8 mouse cellular contexts compared by ENCODE assay signal in genomic region chr12:8547357-8547756, GRCm38 (mm10). TPM values are rescaled to one million over a fixed set of nuclear protein-coding genes. Genes with fewer than 3 reads are reported as not detected.
DNase-seq lines count a peak whose midpoint lies in the region; ATAC-seq and TF ChIP-seq lines count a peak whose summit lies in the region.

No protein-coding gene starts in this region.

- no peak overlapping the region for H3K4me3 ChIP-seq in cerebellum, adult 2 months (replicated peaks; ENCODE audit: insufficient read depth, low read depth, low read length)
- no peak overlapping the region for H3K4me3 ChIP-seq in hindbrain, embryonic 12.5 days

- H3K4me2 ChIP-seq in hindbrain, embryonic 12.5 days (replicated peaks) = no peak overlapping the region

- H3K4me1 ChIP-seq in cerebellum, adult 2 months (ENCODE audit: control insufficient read depth, insufficient read depth, low read length) = no peaks in the 10 kb centered on the region
- no peaks in the 10 kb centered on the region for H3K4me1 ChIP-seq in hindbrain, embryonic 12.5 days

- no peaks in the 10 kb centered on the region for H3K36me3 ChIP-seq in hindbrain, embryonic 12.5 days

- no peak for TF ChIP-seq POLR2A in cerebellum, adult 2 months (IDR thresholded peaks at IDR 0.05; ENCODE audit: borderline replicate concordance, insufficient read depth, low read length)

- no peak overlapping the region for H3K9ac ChIP-seq in hindbrain, embryonic 12.5 days

- peak; percentile 19; the same call in 1 of the 2 replicates for ATAC-seq in hindbrain, embryonic 12.5 days (ENCODE audit: low FRiP score)

- DNase-seq in MN1 (ENCODE audit: low spot score) = peak; percentile 93
- peak; percentile 35 to 53 for DNase-seq in cerebellum, adult 2 months
- DNase-seq in frontal cortex, adult 2 months (ENCODE audit: extremely low spot score in 1 of 2, low spot score in 1 of 2) = peak; percentile 20 to 86
- DNase-seq in layer of hippocampus, adult 9-11 months = peak; percentile 69
- DNase-seq in lung, postnatal 10 days = peak; percentile 85
- peak; percentile 18 for DNase-seq in ovary, postnatal 10 days (ENCODE audit: low spot score)
- DNase-seq in thymus, postnatal 10 days (ENCODE audit: low spot score in 2 of 2) = peak; percentile 35 to 69

- H3K27ac ChIP-seq in cerebellum, adult 2 months (ENCODE audit: insufficient read depth, low read length) = no peak overlapping the region
- H3K27ac ChIP-seq in hindbrain, embryonic 12.5 days = no peak overlapping the region

- peak; percentile 90 for TF ChIP-seq CTCF in cerebellum, adult 2 months (IDR thresholded peaks at IDR 0.05; ENCODE audit: borderline replicate concordance, insufficient read depth, low read depth, low read length)

- WGBS in cerebellum, adult 2 months = 18% methylated on average over 11 of the region's 11 CpGs
- WGBS in hindbrain, embryonic 12.5 days = 14% methylated on average over 11 of the region's 11 CpGs

- H3K9me3 ChIP-seq in hindbrain, embryonic 12.5 days (replicated peaks) = no peaks in the 10 kb centered on the region

- H3K27me3 ChIP-seq in cerebellum, adult 2 months (ENCODE audit: control insufficient read depth, insufficient read depth, low read length) = no peaks in the 10 kb centered on the region
- no peaks in the 10 kb centered on the region for H3K27me3 ChIP-seq in hindbrain, embryonic 12.5 days

RNA-seq across cellular contexts. Expression of gene Rhob, which starts 47.5 kb away (rescaled TPM):
- 295 and 299 TPM in 2 replicates for polyA plus RNA-seq in cerebellum, adult 2 months (2012; rRNA removed)
- 285 and 316 TPM in 2 replicates for polyA plus RNA-seq in frontal cortex, adult 2 months (2012; rRNA removed)
- 75.4 and 78.3 TPM in 2 replicates for polyA plus RNA-seq in hindbrain, embryonic 12.5 days (2016; fragmentation: Nextera tagmentation; extraction: Ambion mirVana)

RNA-seq across cellular contexts. Expression of gene Slc7a15, which starts 51.5 kb away (rescaled TPM):
- 0.10 TPM in 1 of 2 replicates, not detected in the other for polyA plus RNA-seq in cerebellum, adult 2 months (2012; rRNA removed)
- polyA plus RNA-seq in frontal cortex, adult 2 months (2012; rRNA removed) = not detected in 2 replicates
- polyA plus RNA-seq in hindbrain, embryonic 12.5 days (2016; fragmentation: Nextera tagmentation; extraction: Ambion mirVana) = not detected in 2 replicates

Comparison
In these comparisons a context has a peak if more than half of its experiments do, and no peak if none do; other contexts are left out.
1. DNase-seq: peak in every context shown above with its lines; median percentile 93 in MN1; 85 in lung, postnatal 10 days; 69 in layer of hippocampus, adult 9-11 months; 53 in frontal cortex, adult 2 months; 52 in thymus, postnatal 10 days; 44 in cerebellum, adult 2 months; 18 in ovary, postnatal 10 days.